Mouse (Mus musculus): ENCODE measurements at regions not wholly inside any gene's neighbourhood (a gene's known extent, or its start where the extent isn't known, plus 50 kb on each side); places are given as distances from the start of the nearest gene placed in this dataset.

DNA sequence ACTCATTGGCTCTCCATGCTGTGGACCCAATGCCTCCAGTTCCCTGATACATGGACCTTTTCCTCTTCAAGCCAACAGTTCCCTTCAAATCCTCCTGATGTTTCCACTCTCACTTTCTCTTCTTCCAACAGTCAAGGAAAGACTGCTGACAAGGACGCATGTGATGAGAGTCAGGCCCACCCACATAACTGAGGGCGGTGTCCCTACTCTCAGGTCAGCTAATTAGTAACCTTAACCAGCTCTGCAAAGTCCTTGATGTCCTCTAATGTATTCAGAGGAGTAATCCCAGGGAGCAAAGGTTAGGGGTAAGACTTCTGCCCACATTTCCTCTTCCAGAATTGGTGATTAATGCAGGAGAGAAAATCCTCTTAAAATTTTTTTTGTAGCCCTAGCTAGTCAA, 139.7 kb downstream of the Ackr3 start:
- no peak for DNase-seq (ENCODE audit: low read depth, low spot score)

DNA sequence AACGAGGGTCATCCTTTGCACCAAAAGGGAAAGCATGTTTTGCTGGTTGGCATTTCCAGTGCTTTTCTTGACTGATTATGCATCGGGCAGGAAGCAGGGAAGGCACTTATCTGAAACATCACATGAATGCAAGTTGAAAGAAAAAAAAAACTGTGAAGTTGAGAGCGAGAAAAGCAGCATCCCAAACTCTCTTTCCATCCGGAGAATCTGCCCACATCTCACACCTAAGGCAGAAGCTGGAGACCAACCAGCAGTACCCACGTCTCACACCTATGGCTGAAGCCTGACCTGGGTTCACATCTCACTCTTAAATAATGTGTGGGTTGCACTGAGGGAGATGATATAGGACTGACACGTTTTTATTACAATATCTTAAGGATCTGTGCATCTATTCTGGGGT, 143.3 kb downstream of the Ackr3 start:
- DNase-seq (ENCODE audit: low read depth, low spot score), result no peak

DNA sequence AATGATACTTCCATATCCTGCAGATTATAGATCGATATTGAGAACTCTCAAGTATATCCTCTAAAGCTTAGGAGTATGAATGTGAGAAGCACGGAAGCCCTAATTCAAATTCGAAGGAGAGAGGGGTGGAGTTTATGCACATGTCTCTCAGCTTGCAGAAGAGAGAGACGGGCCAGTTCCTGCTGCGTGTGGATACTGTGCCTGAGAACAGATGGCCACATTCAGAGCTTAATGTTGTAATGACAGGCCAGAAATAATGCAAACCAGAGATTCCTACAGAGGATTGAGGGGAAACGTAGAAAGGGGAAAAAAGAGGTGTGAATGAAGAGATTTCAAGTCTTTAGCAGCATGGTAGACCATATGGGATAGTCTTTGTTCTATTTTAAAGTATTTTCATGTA, 145.8 kb downstream of the Ackr3 start:
- no peak for DNase-seq (ENCODE audit: low read depth, low spot score)

DNA sequence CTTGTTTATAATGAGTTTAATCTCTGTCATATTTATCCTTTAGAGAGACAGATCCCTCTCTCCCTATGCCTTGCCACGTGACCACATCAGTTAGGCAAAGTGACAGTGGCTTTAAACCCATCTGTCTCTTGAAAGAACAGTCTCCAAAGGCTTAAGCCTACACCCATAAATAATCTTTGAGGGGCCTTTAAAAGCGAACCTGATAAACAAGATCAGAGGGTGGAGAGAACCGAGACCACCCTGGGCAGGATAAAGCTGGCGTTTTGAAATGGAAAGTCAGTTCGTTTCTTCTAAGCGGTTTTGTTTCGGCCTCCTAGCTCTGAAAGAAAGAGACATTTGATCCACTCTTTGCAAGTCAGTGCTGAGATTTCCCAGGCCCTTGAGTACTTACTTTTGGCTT, 149.5 kb downstream of the Ackr3 start:
- no peak for DNase-seq (ENCODE audit: low read depth, low spot score)

GRCm38 (mm10) chr1:90356567-90356966, 152.8 kb downstream of the Ackr3 start:
- DNase-seq (ENCODE audit: low read depth, low spot score), result no peak

- no peak for DNase-seq (ENCODE audit: low read depth, low spot score)
Observed at GRCm38 (mm10) chr1:90357391-90357790, 153.6 kb downstream of the Ackr3 start.

DNA sequence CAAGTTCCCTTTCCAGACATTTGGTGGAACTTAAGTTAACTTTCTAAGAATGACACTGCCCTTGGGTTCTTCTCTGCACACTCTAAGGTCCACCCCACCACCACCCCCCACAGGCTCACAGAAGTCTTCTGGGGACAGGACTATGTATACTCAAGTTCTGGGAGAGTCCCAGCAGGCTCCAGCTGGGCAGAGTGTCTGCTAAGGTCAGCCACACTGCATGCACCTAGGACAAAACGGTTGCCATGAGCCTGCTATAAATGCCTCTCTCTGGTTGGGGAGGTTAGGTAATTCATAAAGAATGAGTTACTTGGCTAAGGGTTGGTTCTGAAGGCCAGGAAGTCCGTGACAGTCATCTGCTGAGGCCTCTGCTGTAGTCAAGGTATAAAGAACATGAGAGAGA, 155.2 kb downstream of the Ackr3 start:
- no peak for DNase-seq (ENCODE audit: low read depth, low spot score)

DNA sequence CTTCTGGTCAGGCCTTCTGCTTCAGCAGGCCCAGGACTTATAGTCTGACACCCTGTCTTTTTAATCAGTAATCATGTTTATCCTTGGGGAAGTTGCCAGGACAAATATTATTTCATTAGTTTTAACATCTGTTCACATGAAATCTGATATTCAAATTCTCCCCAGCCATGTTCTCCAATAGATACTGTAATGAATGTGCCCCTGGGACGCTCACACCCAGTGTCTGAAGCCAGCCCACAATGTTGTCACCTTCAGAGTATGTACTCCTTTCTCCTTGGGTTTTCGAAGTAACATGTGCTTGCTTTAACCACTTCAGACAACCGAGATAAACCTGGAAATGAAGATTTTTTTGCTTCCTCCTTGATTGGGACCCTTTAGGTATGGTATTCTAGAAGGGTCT, 156.3 kb downstream of the Ackr3 start:
- DNase-seq (ENCODE audit: low read depth, low spot score), result no peak

- DNase-seq (ENCODE audit: low read depth, low spot score), result no peak
Observed at GRCm38 (mm10) chr1:90364444-90364843, 160.7 kb downstream of the Ackr3 start.

DNA sequence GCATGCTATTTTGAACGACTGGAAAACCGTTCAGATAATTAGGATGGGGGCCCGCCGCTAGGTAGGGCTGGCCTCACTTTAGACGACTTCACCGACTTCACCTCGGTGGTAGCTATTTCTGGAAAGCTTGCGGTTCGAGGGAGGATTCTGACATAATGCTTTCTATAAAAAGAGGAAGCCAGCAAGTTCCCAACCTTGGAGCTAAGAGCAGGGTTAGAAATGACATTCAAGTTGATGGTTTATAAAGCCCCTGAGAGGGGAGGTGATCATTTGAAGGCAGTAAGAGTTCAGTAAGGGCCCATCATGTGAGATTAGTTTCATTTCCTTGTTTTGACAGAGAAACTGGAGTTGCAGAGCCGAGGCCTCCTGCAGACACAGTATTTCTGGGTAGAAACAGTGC, 164.8 kb downstream of the Ackr3 start:
- DNase-seq (ENCODE audit: low read depth, low spot score), result no peak

DNA sequence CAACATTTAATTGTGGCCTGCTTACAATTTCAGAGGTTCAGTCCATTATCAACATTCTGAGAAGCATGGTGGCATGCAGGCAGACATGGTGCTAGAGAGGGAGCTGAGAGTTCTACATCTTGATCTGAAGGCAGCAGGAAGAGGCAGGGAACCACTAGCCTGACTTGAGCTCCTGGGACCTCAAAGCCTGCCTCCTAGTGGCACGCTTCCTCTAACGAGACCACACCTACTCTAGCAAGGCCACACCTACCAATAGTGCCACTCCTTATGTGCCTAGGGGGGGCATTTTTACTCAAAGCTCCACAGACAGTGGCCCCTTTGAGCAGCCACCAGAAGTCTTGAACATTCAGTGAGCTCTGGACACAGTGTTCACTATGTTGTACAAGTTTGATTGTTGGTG, 165.5 kb downstream of the Ackr3 start:
- DNase-seq (ENCODE audit: low read depth, low spot score), result no peak

DNA sequence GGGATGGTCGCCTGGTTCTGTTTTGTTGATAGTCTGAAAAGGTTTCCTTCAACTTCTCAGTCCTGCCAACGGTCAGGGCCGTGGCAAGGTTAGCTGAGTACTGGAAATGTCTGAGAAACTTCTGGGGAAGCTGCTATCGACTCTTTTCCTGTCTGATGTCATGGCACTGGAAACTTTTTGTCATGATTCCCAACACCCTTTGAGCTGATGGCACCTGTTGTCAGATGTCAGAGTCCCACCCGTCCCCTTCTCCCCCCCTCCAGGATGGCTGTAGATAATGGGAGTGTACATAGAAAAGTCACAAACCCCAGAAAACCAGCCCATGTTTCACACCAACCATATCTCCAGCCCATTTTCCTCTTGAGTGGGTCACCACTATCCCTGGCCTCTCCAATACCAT, 167.0 kb downstream of the Ackr3 start:
- DNase-seq (ENCODE audit: low read depth, low spot score), result no peak

DNA sequence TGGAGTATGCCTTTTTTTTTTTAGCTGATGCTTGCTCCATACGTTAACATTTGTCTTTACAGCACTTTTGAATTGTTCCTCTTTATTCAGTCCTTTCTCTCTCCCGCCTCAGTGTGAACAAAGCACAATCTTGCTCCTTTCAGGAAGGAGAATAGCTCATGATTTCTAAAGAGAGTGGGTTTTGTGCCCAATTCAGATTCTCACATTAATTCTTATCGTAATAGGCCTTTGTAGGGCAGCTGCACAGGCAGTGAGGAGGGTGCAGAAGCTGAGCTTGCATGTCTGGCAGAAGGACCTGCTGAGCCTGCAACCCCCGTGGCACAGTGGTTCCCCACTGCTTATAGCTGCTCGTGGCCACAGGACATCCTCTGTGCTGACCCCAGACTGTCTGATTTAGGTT, 169.2 kb downstream of the Ackr3 start:
- no peak for DNase-seq (ENCODE audit: low read depth, low spot score)

DNA sequence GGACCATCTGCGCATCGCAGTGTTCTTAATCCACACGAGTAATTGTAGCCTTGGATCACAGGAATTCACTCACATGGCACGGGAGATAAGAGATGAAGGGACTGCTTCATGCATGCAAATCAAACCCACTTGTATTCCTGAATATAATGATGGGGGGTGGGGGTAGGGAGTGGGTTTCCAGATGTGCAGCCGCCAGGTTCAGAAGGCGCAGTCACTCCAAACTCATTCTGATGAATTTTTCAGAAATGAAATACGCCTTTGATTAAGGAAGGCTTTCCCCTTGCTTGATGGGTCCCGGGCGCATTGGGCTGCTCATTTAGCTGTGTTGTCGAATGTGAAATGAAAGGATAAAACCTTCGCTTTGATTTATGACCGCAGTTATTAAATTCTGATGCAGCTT, 170.7 kb downstream of the Ackr3 start:
- DNase-seq (ENCODE audit: low read depth, low spot score), result no peak

DNA sequence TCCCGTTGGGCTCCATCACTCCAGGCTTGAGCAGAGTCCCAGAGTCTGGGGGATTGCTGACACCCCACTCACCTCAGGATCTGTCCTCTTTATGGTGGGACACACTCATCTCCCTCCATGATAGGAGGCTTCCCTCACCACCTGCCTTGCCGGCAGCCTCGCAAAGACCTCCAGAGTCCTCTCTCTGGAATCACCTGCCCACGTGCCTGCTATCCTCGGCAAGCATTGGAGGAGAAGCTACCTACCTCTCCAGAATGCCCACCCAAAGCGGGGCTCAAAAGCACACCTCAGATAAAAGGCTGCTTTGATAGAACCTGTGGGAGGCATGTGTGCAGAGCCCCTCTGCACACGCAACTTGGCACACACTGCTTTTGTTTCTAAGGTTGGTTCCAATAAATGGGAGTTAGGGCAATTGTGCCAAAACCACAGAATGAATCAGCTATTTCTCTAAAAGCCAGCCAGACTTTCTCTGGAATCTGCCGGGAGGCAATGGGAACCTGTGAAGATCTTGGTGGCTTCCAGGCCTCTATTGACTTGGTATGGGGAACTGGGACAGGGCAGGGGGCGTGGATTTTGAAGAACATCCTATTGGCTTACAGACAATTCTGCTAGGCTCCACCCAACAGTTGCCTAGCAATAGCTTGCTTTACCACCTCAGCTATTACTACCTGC, 176.4 kb downstream of the Ackr3 start:
- DNase-seq (ENCODE audit: low read depth, low spot score), result no peak

- DNase-seq (ENCODE audit: low read depth, low spot score), result no peak
Observed at GRCm38 (mm10) chr1:90382941-90383470, 179.2 kb downstream of the Ackr3 start.

DNA sequence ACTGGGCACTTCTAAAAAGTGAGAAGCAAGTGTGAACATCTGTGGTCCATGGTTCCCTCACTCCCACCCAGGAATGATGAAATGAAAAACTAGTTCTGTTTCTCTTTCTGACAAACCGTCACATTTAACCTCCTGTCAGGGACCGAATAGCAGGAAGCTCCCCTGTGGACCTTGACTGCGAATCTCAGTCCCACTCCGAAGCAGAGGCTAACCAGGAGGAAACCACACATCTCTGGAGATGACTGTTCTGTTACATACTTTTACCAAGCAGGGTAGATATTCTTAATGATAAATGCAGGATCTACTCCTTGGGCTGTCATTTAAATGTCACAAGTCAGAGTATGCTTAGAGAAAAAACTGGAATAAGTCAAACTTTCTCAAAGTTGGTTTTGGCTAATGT, 181.2 kb downstream of the Ackr3 start:
- no peak for DNase-seq (ENCODE audit: low read depth, low spot score)

DNA sequence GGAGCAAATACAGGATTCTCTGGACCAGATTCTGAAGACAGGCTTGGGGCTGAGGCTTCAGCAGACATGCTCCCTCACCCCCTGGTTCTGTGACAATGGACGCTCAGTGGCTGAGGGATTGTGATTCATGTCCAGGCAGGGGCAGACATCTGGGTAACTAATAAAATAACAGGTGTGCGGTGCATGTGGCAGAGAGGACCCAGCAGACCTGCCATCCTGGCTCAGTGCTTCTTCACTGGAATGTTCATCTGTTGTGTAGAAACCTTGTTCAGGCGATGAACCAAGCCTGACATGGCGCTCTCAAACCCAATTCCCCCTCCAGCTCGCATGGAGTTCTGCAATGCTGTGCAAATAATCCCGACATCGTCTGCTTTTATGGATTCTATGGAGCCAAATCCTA, 183.0 kb downstream of the Ackr3 start:
- DNase-seq (ENCODE audit: low read depth, low spot score), result no peak

GRCm38 (mm10) chr1:90390422-90390821, 186.6 kb downstream of the Ackr3 start:
- no peak for DNase-seq (ENCODE audit: low read depth, low spot score)

- no peak for DNase-seq (ENCODE audit: low read depth, low spot score)
Observed at GRCm38 (mm10) chr1:90393861-90394260, 190.1 kb downstream of the Ackr3 start.

- no peak for DNase-seq (ENCODE audit: low read depth, low spot score)
Observed at GRCm38 (mm10) chr1:90395331-90396016, 191.7 kb downstream of the Ackr3 start.

DNA sequence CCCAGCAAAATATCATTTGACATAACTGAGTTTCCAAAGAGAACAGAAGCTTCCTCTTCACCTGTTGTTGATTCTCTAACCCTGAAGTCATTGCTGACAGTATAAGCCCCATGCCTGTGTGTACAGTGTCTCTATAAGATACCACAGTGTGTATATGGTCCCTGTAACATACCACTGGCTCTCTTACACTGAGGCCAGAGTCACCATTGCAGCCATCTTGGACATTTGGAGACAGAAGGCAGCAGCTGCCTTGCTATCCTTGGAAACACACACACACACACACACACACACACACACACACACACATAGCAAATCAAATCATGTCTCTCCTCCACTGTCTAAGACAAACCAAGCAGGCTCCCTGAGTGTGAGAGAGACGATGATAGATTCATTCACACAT, 192.9 kb downstream of the Ackr3 start:
- no peak for DNase-seq (ENCODE audit: low read depth, low spot score)

DNA sequence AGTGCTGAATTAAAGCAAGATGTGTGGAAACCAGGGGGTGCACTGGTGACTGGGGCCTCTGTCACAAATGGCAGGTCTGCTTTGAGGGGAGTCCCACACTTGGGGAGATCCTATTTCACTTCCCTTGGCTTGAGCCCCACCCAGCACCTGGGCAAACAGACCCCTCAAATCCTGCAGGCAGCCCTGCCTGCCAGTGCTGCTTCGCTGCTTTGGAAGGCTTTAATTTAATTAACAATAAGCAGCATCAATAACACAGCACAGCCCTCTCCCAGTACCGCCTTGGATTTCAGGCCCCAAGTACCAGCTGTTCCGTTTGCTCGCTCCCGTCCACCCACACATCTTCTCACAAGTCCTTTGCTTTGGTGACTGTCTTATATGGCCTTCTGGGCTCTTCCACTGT, 193.6 kb downstream of the Ackr3 start:
- no peak for DNase-seq (ENCODE audit: low read depth, low spot score)

Measured in CD4-positive, CD25-positive, alpha-beta regulatory T cell, adult 2 months (primary cell).